Mouse (Mus musculus): ENCODE measurements around the gene Gramd1b.

DNA sequence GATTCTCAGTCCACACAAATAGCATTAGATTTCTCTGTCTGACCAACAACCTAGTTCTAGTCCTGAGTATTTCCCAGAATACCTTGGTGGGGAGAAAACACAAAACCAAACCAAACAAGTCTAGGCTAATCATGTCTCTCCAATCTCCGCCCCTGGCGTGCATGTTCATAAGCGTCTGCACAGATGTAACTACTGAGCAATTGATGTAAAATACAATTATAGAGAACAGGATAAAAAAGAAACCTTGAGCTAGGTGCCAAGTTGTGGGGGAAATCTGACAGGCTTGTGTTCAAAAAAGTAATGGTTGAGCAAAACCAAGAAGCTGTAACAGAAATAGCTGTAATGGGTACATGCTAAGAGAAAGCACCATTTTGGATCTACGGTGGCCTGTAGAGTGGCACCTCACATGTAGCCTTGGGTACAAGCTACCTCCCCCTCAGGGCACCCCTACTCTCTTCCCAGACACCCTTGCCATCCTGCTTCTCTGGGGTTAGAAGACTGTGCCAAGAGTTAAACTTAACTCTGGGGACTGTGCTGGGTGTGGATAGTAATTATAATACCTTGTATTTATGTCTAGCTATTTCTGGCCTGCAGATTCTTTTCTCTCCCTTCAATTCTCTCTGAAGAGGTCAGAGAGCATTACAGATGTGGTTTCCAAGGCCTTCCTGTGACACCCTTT is 174.3 kb downstream of the Gramd1b start:
- TF ChIP-seq TAL1 (IDR thresholded peaks at IDR 0.05; ENCODE audit: low read length) (no peak), GATA1 (IDR thresholded peaks at IDR 0.05; ENCODE audit: low read length) (no peak)

All from erythroblast, embryonic 14.5 days (primary cell).